8 mouse cellular contexts compared by ENCODE assay signal in genomic region chr1:131384406-131384805, GRCm38 (mm10).
DNase-seq lines count a peak whose midpoint lies in the region; ATAC-seq lines count a peak whose summit lies in the region.

No protein-coding gene starts in this region.

- peak; percentile 49 for DNase-seq in layer of hippocampus, adult 11-12 months (ENCODE audit: low spot score)
- DNase-seq in layer of hippocampus, adult 8-10 months (ENCODE audit: low spot score in 2 of 2), result no peak
- peak; percentile 48 for DNase-seq in T-cell, adult 2 months (ENCODE audit: low spot score)
- DNase-seq in adrenal gland, adult 18-20 months (ENCODE audit: low spot score in 2 of 2), result no peak
- DNase-seq in retina, embryonic 14.5 days (ENCODE audit: low spot score), result no peak
- DNase-seq in right cerebral cortex, adult 18-20 months, result no peak

- peak; percentile 96 for ATAC-seq in granulocyte monocyte progenitor cell, adult 5-6 weeks (replicated peaks; ENCODE audit: poor library complexity, severe bottlenecking)
- ATAC-seq in megakaryocyte progenitor cell, adult 5-6 weeks (replicated peaks; ENCODE audit: poor library complexity), result peak; percentile 91

Comparison
In these comparisons a context has a peak if more than half of its experiments do, and no peak if none do; other contexts are left out.
1. DNase-seq: peak in layer of hippocampus, adult 11-12 months (single experiment) and T-cell, adult 2 months (single experiment); none in layer of hippocampus, adult 8-10 months (0 of 2), adrenal gland, adult 18-20 months (0 of 2), retina, embryonic 14.5 days (single experiment) and right cerebral cortex, adult 18-20 months (single experiment).